Mouse (Mus musculus): ENCODE data around the gene Cbl.

DNA sequence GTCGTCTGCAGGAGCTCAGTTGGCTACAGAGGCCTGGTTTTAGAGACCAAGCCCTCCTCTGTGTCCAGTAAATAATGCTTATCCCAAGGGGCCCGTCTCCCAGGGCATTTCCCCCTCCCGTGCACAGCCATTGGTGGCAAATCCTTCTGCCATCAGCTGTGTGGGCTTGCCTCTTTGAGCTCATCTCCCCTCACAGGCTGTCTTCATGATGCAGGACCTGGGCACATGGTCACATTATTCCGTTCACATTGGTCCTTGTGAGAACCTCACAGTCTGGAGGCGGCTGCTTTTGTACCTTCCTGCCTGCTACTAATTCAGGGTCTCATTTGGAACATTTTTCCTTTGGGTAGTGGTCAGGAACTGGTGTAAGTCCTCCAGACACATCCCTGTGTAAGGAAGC lies 91.9 kb downstream of the Cbl start:
- TF ChIP-seq CTCF (IDR thresholded peaks at IDR 0.05; ENCODE audit: insufficient read depth, low read length) (no peak), POLR2A (IDR thresholded peaks at IDR 0.05; ENCODE audit: borderline replicate concordance, extremely low read depth, low read depth, low read length) (no peak)
